Mouse (Mus musculus) liver, embryonic 16.5 days (tissue): ENCODE data around the gene Pax7. TPM values are rescaled to one million over a fixed set of nuclear protein-coding genes. Genes with fewer than 3 reads are reported as not detected.

Source experiments
- ATAC-seq: fragments of 200-750 bp; cut with Nextera tagmentation; 2 replicates; pipeline ENCODE4 v1.8.0; 2017; ENCODE audit warnings: low read depth, mild to moderate bottlenecking, moderate number of reproducible peaks, moderate library complexity
- H3K27ac ChIP-seq: fragments of 300-500 bp; sonication (generic); 2 replicates; pipeline ENCODE4 v1.5.1; 2014; ENCODE audit warnings: mild to moderate bottlenecking, low read length
- H3K27me3 ChIP-seq: fragments of 300-500 bp; sonication (generic); 2 replicates; pipeline ENCODE4 v1.6.1; 2014; ENCODE audit warnings: low read depth, low read length, mixed read lengths; ENCODE audit not compliant: control insufficient read depth, insufficient read depth
- H3K36me3 ChIP-seq: fragments of 300-500 bp; sonication (generic); 2 replicates; pipeline ENCODE4 v1.6.1; 2014; ENCODE audit warnings: mild to moderate bottlenecking; ENCODE audit not compliant: control insufficient read depth, insufficient read depth
- H3K4me1 ChIP-seq: fragments of 300-500 bp; sonication (generic); 2 replicates; pipeline ENCODE4 v1.6.1; 2014; ENCODE audit warnings: low read depth, low read length, mixed read lengths; ENCODE audit not compliant: control insufficient read depth
- H3K4me2 ChIP-seq: fragments of 300-500 bp; sonication (generic); 2 replicates; pipeline ENCODE4 v1.6.1; 2014; ENCODE audit warnings: low read depth, low read length, mixed read lengths
- H3K4me3 ChIP-seq: fragments of 300-500 bp; sonication (generic); 2 replicates; pipeline ENCODE4 v1.5.1; 2014; ENCODE audit warnings: low read depth, mild to moderate bottlenecking, low read length
- H3K9ac ChIP-seq: fragments of 300-500 bp; sonication (generic); 2 replicates; pipeline ENCODE4 v1.6.1; 2014; ENCODE audit warnings: low read depth, low read length
- H3K9me3 ChIP-seq: fragments of 300-500 bp; sonication (generic); replicated peaks from 2 replicates; pipeline ENCODE4 v1.6.1; 2016; ENCODE audit warnings: low read length; ENCODE audit not compliant: control insufficient read depth
- WGBS: fragments of 180-500 bp; shearing (Covaris S2); extraction: QIAGEN DNeasy Blood & Tissue Kit; methylation state at CpG from one replicate; pipeline ENCODE4 v1.1.7; 2014; ENCODE audit not compliant: insufficient replicate concordance; 5-methylcytosine and 5-hydroxymethylcytosine counted together
- polyA plus RNA-seq: library from polyadenylated mRNA; unstranded; fragments of >200 nt; fragmentation: Nextera tagmentation; extraction: Ambion mirVana; gene quantifications from 2 replicates; pipeline ENCODE4 v1.2.1, GENCODE M21; 2015

Pax7 gene
- polyA plus RNA-seq: not detected in 2 replicates

DNA sequence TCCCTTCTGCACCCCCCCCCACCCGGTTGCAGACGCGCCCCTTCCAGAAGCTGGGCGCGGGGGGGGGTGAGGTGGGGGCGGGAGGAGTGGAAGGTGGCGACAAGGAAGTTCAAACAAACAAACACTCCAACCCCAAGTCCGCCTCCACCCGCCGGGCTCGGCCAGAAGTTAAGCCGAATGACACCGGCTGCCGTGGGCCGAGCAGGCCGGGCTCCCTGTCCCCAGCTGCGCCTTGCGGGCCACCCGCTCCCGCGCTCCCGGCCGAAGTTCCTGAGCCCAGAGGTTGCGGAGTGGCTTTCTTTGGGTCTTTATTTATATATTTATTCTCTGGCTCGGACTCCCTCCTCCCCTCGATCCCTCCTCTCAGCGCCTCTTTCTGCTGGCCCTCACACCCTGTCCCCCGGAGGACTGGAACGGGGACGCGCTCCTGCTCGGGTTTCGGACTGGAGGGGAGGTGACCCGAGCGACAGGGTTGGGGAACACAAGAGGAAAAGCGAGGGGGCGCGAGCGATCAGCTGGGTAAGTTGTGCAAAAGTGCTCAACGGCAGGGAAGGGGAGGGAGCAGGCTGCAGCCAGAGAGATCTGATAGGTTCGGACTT lies at the start of gene Pax7:
Gene Pax7, minus strand, starts transcription at position 493 of the 599 bp plus-strand sequence.
- no peak within 1 kb of the TSS for H3K27ac ChIP-seq
- H3K4me2 ChIP-seq: no peak within 1 kb of the TSS
- no peaks in the 10 kb centered on the region for H3K36me3 ChIP-seq
- 3% methylated on average over 37 of the region's 41 CpGs for WGBS
- no peak within 1 kb of the TSS for H3K9ac ChIP-seq
- H3K27me3 ChIP-seq: peaks cover 96% of the 10 kb centered on the region
- no peak for ATAC-seq
- no peaks in the 10 kb centered on the region for H3K4me1 ChIP-seq
- H3K4me3 ChIP-seq: no peak within 1 kb of the TSS
- H3K9me3 ChIP-seq: no peaks in the 10 kb centered on the region

DNA sequence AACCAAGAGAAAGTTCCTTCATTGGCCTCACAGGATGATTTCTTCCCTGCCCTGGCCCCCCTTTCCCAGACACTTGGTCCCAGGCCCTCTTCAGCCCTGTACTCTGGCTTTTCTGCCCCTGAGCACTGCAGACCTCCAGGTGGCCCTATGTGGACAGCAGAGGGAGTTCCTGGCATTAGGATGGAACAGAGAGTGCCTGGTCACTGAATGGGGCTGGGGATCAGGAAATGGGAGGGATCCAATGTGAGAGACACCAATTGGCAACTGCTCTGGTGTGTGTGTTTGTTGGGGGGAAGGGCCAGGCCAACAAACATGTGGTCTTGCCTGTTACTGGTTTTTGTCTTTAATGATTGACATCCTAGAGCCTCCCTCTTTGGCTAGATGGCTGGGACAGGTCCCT lies 48.5 kb upstream of the Pax7 start:
- H3K9me3 ChIP-seq: no peaks in the 10 kb centered on the region
- no peak for ATAC-seq
- H3K4me2 ChIP-seq: no peak overlapping the region

DNA sequence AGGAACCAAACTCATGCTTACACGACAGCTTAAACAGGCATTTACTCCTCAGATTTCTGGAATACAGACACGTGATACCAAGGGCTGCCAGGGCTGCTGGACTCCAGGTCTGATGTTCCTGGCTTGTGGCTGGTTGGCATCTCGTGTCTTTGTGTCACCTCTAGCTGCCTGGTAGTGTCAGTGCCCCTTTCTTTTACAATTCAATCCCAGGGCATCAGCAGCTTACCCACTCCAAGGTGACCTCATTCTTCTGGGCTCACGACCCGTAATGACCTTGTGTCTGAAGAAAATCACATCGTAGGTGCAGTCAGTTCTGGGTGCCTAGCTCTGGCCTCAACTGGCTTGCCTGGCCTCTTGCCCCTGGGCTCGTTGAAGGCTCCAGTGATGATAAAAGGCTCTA lies 46.0 kb upstream of the Pax7 start:
- H3K36me3 ChIP-seq: no peaks in the 10 kb centered on the region
- H3K27me3 ChIP-seq: no peaks in the 10 kb centered on the region
- no peak overlapping the region for H3K9ac ChIP-seq
- H3K4me3 ChIP-seq: no peak overlapping the region
- WGBS: 43% methylated on average over 7 of the region's 7 CpGs
- no peak overlapping the region for H3K27ac ChIP-seq
- ATAC-seq: no peak
- H3K4me1 ChIP-seq: no peaks in the 10 kb centered on the region
- H3K4me2 ChIP-seq: no peak overlapping the region
- no peaks in the 10 kb centered on the region for H3K9me3 ChIP-seq

More for the DNA sequence above, 48.5 kb upstream of the Pax7 start:
- Histone ChIP-seq H3K27ac (no peak overlapping the region), H3K36me3 (no peaks in the 10 kb centered on the region), H3K27me3 (no peaks in the 10 kb centered on the region), H3K9ac (no peak overlapping the region), H3K4me1 (no peaks in the 10 kb centered on the region), H3K4me3 (no peak overlapping the region)

DNA sequence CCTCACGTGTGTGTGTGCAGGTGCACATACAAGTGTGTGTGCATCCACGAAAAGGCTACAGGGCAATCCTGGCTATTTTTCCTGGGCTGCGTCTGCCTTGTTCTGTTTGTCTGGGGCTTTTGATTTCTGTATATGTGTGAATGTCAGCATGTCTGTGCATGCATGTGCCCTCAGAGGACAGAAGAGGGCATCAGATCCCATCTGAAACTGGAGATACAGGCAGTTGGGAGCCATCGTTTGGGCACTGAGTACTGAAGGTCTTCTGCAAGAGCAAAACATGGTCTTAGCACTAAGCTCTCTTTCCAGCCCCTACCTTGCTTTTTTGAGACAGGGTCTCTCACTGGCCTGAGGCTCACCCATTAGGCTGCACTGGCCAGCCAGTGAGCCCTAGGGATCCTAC lies 45.1 kb upstream of the Pax7 start:
- H3K9me3 ChIP-seq: no peaks in the 10 kb centered on the region
- H3K27me3 ChIP-seq: no peaks in the 10 kb centered on the region
- WGBS: 59% methylated on average over 4 of the region's 4 CpGs
- H3K27ac ChIP-seq: no peak overlapping the region
- no peak for ATAC-seq
- H3K4me1 ChIP-seq: no peaks in the 10 kb centered on the region
- H3K36me3 ChIP-seq: no peaks in the 10 kb centered on the region
- no peak overlapping the region for H3K9ac ChIP-seq
- no peak overlapping the region for H3K4me2 ChIP-seq
- H3K4me3 ChIP-seq: no peak overlapping the region

DNA sequence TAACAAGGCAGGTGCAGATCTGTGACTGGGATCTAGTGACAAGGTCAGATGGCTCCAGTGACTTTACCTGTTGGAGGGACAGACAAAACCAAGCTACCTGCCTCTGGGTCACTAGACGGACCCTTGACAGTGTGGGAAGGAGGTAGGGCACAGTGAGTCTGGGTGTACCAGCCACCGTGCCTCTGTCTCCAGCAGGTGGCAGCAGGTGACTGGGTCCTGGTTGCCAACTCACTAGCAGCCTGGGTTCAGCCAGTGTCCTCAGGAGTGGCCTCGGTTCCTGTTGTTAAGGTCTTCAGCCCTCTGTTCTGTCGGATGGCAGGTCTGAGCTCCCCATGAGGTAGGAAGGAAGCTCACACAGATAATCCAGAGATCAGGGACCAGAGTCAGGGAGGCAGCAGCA lies 43.9 kb upstream of the Pax7 start:
- Histone ChIP-seq H3K27me3 (no peaks in the 10 kb centered on the region), H3K4me3 (no peak overlapping the region), H3K36me3 (no peaks in the 10 kb centered on the region), H3K9ac (no peak overlapping the region), H3K27ac (no peak overlapping the region), H3K4me1 (no peaks in the 10 kb centered on the region), H3K4me2 (no peak overlapping the region), H3K9me3 (no peaks in the 10 kb centered on the region)
- WGBS: 15% methylated on average over 4 of the region's 4 CpGs
- no peak for ATAC-seq

DNA sequence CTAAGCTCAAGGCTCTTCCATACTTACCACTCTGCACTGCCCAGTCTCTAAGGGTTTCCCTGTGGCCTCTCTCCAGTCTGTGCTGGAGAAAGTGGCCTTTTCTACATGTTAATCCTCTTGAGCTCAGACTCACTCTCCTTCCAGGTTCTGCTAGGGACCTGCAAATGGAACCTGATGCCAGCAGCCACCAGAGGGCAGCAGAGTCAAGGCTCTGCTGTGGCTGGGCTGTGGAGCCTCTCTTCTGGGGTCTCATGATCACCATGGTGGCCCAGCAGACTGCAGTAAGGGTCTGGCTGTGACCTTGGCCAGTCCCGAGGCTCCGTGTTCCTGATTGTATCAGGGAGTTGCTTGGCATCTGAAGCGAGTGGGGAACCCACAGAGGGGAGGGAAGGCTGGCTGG lies 39.3 kb upstream of the Pax7 start:
- H3K36me3 ChIP-seq: no peaks in the 10 kb centered on the region
- no peaks in the 10 kb centered on the region for H3K4me1 ChIP-seq
- no peak overlapping the region for H3K4me2 ChIP-seq
- no peaks in the 10 kb centered on the region for H3K27me3 ChIP-seq
- no peak for ATAC-seq
- no peak overlapping the region for H3K27ac ChIP-seq
- 5% methylated on average over 3 of the region's 3 CpGs for WGBS
- no peaks in the 10 kb centered on the region for H3K9me3 ChIP-seq
- no peak overlapping the region for H3K9ac ChIP-seq
- H3K4me3 ChIP-seq: no peak overlapping the region

DNA sequence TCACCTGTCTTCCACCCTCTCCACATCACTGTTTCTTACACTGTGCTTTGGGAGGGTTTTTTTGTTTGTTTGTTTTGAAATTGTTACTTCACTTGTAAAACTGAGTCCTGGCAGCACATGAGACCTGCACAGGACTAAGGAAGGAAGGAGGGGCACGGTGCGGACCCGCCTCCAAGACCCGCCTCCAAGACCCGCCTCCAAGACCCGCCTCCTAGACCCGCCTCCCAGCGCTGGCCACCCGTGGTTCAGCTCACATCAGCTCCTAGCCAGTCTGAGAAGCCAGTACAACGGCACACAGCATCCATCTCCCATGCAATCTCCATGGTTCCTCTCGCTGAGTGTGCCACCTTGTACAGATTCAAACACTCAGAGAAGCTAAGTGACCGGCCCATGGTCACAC lies 38.4 kb upstream of the Pax7 start:
- 22% methylated on average over 12 of the region's 12 CpGs for WGBS
- no peaks in the 10 kb centered on the region for H3K9me3 ChIP-seq
- no peaks in the 10 kb centered on the region for H3K36me3 ChIP-seq
- H3K4me2 ChIP-seq: no peak overlapping the region
- H3K9ac ChIP-seq: no peak overlapping the region
- no peaks in the 10 kb centered on the region for H3K4me1 ChIP-seq
- ATAC-seq: no peak
- H3K4me3 ChIP-seq: no peak overlapping the region
- no peaks in the 10 kb centered on the region for H3K27me3 ChIP-seq
- no peak overlapping the region for H3K27ac ChIP-seq

DNA sequence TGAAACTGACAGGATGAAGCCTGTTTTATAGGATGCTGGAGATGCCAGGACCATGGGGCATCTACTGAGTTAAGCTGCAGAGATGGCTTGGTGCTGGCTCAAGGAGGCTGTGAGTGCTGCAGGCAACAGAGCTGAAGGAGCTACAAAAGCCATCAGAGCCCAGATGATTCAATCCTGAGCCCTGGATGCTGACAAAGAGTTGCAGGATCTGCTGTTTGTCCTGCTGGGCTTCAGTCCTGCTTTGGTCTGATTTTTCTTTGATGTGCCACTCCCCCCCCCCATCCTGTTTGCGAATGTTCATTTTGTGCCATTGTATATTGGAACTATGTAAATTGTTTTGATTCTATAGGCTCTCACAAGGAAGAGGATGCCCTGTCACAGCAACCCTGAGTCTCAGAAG lies 29.9 kb upstream of the Pax7 start:
- Histone ChIP-seq H3K9ac (no peak overlapping the region), H3K27me3 (no peaks in the 10 kb centered on the region), H3K36me3 (no peaks in the 10 kb centered on the region), H3K4me3 (no peak overlapping the region), H3K4me1 (no peaks in the 10 kb centered on the region), H3K4me2 (no peak overlapping the region), H3K9me3 (no peaks in the 10 kb centered on the region), H3K27ac (no peak overlapping the region)
- WGBS: 50% methylated on average over 1 of the region's 1 CpGs
- no peak for ATAC-seq

DNA sequence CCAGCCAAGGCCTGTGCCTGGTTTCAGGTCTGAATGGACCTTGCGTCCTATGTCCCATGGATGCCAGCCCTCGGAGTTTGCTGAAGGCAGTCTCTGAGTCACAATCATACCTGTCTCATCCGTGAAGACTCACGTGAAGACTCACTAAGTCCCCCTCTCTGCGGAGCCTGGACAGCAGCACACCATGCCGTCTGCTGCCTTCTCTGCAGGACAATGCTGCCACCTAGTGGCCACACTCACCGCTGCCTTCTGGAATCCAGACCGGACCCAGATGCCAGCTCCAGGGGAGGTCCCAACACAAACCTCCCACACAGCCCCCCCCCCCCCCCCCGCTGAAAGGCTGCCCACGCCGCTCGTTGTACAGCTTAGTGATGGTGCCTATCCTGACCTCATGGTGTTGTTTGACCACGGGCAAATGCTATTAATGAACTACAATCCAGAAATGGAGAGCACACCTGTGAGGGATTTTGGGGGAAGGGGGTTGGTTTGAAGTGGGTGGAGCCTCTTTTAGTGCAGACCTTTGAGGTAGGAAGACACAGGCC lies 25.4 kb upstream of the Pax7 start:
- H3K9ac ChIP-seq: no peak overlapping the region
- H3K27ac ChIP-seq: no peak overlapping the region
- no peak overlapping the region for H3K4me2 ChIP-seq
- no peak overlapping the region for H3K4me3 ChIP-seq
- peaks cover 8% of the 10 kb centered on the region for H3K27me3 ChIP-seq
- no peak for ATAC-seq
- no peaks in the 10 kb centered on the region for H3K9me3 ChIP-seq
- 2% methylated on average over 13 of the region's 13 CpGs for WGBS
- no peaks in the 10 kb centered on the region for H3K4me1 ChIP-seq
- no peaks in the 10 kb centered on the region for H3K36me3 ChIP-seq
